Mouse (Mus musculus) right cerebral cortex, postnatal 10 days (tissue): Measurements from ENCODE around the gene Gm30191.
"Not testable (repeated sequence)": the region's sequence is repeated elsewhere in the genome, so short reads cannot be mapped to it uniquely, and the experiment has no call there.

Source experiments
- DNase-seq, 2 experiments: peaks; one replicate each; pipeline ENCODE4 v3.0.0; 2021; ENCODE audit warnings: low spot score in 2 of 2

The Gm30191 gene

GRCm38 (mm10) chr4:134286226-134287167 lies 39.8 kb downstream of the Gm30191 start:
- DNase-seq = peak; percentile 37 to 42

DNA sequence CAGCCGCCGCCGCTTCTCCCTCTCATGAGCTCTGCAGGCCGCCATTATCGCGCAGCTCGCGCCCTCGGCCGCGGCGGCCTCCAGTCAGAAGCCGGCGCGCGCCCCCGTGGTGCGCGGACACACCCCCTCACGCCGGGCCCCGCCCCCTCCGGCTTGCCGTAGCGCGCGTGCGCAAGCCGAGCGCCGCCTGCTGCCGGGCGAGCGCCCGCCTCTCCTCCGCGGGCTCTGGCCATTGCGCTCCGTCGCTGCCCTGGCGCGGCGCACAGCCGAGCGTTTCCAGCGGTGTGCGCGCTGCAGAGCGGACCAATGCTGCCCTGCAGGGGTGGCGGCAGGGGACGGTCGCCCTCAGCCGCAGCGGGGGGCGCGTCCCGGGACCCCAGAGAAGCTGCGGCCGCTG lies 40.4 kb downstream of the Gm30191 start:
- DNase-seq = peak; percentile 96 to 98

DNA sequence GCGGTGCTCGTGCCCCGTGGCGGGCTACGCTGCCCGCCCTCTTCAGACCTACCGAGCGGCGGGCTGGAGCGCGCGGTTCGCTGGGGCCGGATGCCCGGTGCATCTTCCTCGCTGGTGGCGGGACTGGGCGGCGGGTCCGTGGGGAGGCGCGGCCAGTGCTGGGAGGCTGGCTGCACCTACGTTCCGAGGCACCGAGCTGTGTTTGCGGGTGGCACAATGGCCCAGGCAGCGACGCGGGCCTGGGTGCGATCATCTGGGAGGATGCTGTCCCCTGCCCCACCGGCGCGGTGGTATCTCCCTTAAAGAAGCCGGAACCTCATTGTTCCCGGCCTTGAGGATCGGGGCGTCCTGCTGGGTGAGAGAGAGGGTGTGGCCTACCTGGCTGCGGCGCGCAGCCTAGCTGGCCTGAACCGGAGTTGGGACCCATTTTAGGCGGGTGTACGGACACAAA lies 40.9 kb downstream of the Gm30191 start, which contains the start of gene Pdik1l:
TSS of gene Pdik1l (minus strand) at position 321 of the 451 bp plus-strand sequence.
- peak; percentile 78 to 84 for DNase-seq

GRCm38 (mm10) chr4:134288397-134289256 lies 41.9 kb downstream of the Gm30191 start:
- peak in 1 of 2 experiments; percentile 48 for DNase-seq

- peak; percentile 57 to 79 for DNase-seq
Observed at GRCm38 (mm10) chr4:134292067-134292466, 45.3 kb downstream of the Gm30191 start.

- DNase-seq = no peak
Observed at GRCm38 (mm10) chr4:134293061-134293691, 46.4 kb downstream of the Gm30191 start.

DNA sequence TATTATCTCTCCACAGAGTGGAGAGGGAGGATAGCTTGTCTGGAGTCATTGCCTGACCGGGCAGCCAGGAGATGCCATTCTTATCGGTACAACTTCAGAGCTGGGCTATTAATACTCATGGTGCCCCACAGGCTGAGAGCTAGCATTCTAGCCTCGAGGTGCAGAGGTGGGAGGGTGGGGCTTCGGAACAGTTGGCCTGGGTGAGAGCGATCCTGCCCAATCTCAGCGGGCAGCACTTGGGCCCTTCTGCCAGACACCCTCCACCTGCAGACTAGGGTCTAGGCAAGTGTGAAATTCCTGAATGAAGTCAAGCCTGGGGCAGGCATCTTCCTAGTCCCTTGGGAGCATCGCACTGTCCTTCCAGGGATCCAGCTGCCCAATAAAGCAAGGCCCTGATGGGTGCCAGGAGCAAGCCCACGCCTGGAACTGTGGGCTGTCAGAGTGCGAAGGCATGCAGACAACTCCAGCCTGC lies 47.0 kb downstream of the Gm30191 start:
- DNase-seq = no peak

- DNase-seq = not testable (repeated sequence)
Observed at GRCm38 (mm10) chr4:134296096-134296495, 49.4 kb downstream of the Gm30191 start.

DNA sequence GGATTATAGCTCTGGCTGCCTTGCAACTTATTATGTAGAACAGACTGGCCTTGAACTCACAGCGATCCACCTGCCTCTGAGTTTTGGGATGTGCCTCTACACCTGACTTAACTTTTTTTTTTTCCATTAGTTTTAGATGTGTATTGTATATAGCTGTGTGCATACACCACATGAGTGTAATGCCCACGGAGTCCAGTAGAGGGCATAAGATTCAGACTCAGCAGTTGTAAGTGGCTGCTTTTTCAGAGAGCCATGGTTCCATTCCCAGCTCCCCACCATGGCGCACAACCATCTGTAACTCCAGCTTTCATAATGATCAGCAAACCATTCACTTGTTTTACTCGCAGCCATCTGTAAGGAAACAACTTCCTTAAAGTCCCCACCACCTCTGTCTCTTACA lies 49.8 kb downstream of the Gm30191 start:
- DNase-seq = no peak

DNA sequence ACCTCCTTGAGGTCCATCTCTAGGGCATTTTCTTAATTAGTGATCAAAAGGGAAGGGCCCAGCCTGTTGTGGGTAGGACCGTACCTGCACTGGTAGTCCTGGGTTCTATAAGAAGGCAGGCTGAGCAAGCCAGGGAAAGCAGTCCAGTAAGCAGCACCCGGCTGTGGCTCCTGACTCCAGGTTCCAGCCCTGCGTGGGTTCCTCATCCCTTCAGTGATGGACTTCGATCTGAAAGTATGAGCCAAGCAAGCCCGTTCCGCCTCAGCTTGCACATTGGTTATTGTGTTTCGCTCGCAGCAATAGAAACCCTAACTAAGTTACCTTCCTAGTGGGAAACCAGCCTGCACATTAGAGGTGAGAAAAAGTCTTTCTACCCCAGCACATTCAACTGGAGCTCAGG lies 50.6 kb downstream of the Gm30191 start:
- no peak for DNase-seq

DNA sequence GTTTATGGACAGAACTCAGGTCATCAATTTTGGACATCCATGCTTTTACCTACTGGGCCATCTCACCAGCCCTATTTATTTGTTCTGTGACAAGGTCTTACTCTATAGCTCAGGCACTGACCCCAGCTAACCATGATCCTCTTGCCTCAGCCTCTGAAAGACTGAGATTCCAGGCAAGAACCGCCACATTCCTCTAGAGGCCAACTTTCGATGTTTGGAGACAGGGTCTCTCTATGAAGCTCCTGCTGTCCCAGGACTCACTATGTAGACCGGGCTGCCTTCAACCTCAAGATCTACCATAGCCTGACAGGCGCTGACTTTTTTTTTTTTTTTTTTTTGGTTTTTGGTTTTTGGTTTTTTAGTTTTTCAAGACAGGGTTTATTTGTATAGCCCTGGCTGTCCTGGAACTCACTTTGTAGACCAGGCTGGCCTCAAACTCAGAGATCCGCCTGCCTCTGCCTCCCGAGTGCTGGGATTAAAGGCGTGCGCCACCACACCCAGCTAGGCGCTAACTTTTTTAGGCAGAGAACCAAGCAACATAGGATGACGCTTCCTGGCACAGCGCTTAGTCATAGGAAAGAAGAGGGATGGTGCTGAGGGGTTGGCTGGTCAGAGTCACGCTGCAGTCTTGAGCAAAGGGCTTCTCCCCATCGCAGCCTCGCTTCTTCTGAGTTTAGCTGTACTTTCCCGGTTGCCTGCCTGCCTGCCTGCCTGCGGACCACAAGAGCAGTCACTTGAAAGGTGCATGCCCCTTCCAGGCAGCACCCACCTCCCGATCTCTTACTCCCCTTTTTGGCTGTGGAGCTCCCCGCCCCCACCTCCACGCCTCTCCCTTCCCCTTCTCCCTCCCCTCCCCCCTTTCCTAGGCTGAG lies 52.1 kb downstream of the Gm30191 start:
- no peak for DNase-seq

DNA sequence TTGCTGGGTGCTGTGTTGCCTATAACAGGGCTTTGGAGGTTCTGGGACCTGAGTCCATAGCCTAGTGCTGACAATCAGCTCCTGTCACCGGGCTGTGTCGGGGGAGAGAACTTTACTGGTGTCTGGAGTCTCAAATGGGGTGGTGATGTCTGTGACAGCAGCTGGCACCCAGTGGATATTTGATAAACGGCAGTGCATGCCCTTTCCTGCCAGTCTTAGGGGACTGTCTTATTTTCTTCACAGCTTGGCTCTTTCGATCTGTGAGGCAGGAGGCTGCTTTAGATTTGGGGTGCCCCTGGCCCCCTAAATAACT lies 52.7 kb downstream of the Gm30191 start:
- DNase-seq = no peak
